Mouse (Mus musculus) spleen, postnatal 10 days (tissue): ENCODE measurements around the gene Gmnn.
"Not testable (repeated sequence)": the region's sequence is repeated elsewhere in the genome, so short reads cannot be mapped to it uniquely, and the experiment has no call there.

Experiments
- DNase-seq, 2 experiments: peaks; one replicate each; pipeline ENCODE4 v3.0.0; 2021 to 2022; ENCODE audit warnings: low spot score in 2 of 2

The Gmnn gene

DNA sequence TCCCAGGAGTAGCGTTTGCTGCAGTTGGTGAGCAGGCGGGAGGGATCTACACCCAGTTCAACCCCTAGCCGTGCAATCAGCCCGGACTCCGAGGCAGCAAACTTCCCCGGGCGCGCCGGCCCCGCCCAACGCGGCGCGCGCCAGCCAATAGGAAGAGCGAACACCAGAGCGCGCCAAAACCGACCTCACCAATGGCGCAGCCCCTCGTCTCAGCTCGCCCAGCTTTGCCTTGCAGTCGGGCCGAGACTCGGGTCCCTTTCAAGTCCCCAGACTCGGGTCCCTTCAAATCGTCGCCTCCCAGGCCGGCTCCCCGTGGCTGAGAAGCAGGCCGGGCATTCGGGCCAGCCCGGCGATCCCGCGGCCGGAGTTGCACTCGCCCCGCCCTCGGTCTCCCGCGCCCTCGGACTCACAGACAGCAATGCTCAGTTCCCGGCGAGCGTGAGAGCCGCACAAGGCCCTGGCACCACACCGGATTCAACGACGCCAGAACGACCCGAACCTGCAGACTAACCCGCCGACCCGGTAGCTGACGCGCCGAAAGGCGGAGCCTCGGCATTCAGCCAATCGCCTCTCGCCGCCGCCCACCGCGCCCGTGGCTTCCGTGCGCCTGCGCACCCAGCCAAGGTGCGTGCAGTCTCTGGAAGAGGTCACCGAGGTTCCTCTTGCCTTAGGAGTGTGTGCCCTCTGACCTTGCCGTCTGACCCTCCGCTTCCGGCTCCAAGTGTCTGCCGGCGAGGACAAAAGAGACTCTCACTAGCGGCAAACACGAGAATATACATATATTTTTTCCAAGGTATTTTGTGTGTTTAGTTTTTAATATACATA is at the start of gene Gmnn:
Gene Gmnn, minus strand, starts transcription at position 521 of the 825 bp plus-strand sequence.
- peak; percentile 92 to 95 for DNase-seq

DNA sequence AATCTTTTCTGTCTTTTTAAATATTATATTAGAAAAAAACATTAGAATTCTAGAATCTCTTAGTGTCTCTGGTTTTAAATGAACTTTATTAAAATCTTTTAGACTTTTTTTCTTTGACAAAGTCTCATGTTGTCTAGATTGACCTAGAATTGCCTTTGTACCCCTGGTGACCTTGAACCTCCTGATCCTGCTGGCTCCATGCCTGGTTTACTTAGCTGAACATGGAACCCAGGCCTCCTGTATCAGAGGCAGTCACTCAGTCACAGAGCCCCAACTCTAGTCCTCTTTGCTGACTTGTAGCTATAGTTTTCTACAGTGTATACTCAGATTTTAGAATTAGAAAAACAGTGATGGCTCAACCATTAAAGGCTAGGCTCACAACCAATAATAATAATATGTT is 44.4 kb upstream of the Gmnn start:
- no peak for DNase-seq

DNA sequence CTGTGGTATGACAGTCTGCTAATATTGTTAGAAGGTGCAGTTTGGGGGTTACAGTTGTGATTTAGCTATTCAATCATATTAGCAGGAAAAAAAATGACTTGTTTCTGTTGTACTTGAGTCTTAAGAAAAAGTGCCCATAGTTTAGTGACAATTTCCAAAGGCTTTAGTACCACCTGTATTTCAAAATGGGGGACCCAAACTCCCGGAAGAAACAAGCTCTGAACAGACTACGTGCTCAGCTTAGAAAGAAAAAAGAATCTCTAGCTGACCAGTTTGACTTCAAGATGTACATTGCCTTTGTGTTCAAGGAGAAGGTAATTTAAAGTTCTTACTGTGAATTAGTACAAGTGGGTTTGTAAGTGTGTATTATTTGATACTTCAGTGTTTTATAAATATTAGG is 41.5 kb upstream of the Gmnn start:
- DNase-seq = no peak

DNA sequence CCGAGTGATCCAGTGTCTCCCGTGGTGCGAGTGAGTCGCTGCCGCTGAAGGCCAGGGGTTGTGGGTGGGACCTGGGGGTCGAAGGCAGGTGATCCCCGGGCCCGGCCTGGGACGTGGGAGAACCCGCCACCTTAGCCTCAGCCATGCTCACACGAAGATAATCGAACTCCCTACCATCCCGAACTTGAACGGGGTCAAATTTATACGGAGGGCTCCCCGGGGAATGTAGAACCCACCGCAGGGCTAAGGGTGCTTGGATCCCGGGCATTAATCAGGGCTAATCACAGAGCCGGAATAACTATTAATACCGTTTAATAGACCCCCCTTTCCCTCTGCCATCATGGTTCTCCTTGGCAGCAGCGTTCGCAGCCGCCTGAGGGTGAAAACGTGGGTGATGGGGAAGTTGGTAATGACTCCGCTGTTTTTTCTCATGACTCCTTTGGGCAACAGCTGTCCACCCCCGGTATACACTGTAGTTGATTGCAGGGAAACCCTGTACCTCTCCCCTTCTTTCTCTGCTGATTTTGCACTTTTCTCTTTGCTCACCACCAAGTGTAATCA is 40.5 kb upstream of the Gmnn start:
- DNase-seq = peak; percentile 61 to 63

DNA sequence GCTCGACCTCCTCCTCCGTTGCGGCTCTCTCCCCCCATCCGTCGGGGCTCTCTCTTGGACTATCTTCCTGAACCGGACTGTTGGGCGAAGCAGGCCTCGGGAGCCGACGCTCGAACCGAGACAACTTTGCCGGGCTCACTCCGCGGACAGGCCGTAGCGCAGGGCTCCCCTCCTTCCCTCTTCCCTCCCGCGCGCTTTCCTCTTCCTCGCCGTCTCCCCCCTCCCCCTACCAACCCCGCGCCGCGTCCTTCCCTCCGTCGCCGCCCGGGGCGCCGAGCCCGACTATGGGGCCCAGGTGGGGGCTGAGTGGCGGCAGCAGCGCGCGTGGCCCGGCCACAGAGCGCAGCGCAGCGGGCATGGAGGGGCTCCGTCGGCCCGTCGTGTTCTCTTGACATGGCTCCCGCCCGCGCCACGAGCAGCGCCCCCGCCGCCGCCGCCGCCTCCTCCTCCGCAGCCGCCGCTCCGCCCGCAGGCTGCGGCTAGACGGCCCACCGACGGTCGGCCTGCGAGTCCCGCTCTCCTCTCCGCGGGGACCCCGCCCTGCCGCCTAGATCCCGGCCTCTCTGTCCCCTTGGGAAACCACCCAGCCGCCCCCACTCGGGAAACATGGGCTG is 39.7 kb upstream of the Gmnn start, which contains the start of gene BC005537:
Gene BC005537, plus strand, starts transcription at position 350 of the 614 bp plus-strand sequence.
- DNase-seq = peak in 1 of 2 experiments; percentile 76

DNA sequence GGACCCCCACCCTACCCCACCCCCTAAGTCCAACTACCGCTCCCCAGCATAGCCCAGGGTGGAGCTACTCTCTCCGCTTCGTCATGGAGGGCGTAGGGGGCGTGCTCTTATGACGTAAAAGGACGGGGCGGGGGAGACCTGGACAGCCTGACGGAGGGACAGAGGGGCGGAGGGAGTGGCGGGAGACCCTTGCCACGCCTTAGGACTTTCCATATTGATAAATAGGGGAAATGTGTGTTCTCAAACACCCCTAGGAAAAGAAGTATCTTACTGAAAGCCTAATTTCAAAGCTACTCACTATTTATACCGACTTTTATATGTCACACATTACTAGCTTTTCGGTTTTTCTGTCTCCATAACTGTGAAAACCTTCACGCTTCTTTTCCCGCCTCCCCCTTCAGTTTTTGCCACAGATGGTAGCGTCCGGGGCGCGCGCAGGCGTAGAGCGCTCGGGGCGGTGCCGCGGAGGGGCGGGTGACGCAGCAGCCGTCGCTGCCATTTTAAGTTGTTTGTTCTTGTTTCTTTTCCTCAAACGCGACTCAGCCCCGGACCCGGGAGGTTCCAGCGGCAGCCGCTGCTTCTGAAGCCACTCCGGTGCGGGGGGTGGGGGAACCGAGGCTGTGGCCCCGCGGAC is 39.1 kb upstream of the Gmnn start:
- peak; percentile 97 to 98 for DNase-seq

DNA sequence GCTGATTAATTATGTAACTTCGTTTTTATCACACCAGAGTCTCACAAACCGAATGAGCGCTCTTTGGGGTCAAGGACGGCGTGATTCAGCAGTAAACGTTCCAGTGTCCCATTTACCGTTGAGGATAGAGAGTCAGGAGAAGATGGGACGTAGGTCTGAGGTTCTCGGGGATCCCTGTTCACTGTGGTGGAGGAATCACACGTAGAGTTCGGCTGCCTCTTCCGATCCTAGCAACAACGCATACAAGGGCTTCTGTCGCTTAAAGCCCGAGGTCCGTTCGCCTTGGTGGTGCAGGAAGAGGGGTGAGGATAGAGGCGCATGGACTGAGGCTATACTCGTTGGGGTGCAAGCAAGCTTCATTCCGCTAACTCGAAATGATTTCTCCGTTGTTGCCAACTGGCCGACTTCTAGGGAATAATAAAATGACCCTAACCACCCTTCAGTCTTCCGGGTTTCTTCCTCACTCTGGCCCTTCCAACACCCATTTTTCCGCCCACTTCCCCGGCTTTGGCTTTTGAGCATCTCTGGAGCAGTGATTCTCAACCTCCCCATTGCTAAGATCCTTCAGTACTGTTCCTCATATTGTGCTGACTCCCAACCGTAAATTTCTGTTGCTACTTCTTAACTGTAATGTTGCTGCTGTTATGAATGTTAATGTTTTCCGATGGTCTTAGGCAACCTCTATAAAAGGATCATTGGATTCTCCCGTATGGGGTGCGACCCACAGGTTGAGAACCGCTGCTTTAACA is 38.4 kb upstream of the Gmnn start:
- DNase-seq = peak; percentile 55 to 69

DNA sequence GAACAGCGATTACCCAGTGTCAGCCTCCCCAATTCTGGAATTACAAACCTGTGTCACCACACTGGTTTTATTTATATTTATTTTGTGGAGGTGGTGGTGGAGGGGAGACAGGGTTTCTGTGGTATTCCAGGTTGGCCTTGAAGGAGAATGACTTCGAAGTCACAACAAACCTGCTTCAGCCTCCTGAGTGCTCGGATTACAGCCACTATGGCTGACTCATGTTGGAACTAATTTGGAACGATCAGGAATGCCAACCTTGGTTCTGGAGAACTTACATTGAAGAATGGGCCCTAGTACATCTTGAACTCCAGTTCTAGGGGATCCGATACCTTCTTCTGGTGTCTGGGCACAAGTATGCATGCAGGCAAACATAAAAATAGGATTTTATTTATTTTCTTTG is 37.7 kb upstream of the Gmnn start:
- no peak for DNase-seq

DNA sequence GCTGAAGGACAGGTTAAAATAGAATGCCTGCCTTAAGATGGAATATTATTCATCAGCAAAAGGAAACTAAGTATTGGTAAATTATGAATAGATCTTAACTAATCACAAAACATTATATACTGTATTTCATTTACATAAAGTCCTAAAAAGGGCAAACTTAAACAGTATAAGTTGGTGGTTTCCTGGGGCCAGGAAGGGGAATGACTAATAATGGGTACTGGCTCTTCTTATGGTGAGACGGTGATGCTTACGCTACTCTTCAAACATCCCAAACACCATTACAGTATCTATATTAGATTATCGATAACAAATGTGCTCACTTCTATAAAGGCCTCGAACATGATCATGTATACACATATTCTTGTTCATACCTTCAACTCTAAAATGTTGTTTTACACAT is 37.0 kb upstream of the Gmnn start:
- DNase-seq = no peak

DNA sequence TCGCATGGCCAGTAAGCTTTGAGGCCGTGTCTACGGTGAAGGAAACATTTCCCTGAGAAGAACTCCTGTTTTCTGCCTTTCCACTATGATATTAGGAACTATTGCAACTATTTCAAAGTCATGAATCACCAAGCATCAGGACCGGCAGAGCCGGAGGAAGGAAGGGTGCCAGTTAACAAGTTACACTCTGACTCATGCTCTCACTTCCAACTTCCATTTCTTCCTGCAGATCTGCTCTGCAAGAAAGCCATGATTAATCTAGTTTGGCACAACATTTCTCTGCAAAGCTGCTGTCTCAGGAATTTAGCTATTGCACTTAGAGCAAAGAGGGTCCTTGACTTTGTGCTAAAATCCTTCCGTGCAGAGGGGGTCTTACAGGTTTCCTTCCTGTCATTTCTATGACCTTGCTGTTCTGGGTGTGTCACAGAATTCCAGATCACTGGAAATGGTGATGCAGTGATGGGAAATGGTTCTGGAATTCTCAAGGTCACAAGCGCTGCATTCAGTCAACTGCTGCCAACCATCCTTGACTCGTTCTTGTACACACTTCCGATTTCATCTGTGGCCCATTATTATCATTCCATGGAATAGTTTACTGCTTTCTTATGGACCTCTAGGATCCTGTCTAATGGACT is 30.8 kb upstream of the Gmnn start:
- DNase-seq = no peak

DNA sequence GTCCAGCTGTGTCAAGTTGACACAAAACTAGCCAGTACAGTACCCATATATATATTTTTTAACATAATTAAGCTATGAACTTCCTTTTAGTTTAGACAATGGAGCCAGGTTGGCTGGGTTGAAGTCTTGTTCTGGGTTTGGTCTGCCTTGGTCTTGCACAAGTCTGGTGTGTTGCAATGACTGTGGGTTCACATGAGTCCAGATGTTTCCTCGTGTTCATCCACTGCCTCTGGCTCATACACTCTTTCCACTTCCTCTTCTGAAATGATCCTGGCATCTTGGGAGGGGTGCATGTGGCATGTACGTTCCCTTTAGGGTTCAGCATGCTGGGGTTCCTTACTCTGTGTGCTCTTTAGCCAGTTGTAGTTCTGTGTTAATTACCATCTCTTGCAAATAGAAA is 29.6 kb upstream of the Gmnn start:
- DNase-seq = no peak

DNA sequence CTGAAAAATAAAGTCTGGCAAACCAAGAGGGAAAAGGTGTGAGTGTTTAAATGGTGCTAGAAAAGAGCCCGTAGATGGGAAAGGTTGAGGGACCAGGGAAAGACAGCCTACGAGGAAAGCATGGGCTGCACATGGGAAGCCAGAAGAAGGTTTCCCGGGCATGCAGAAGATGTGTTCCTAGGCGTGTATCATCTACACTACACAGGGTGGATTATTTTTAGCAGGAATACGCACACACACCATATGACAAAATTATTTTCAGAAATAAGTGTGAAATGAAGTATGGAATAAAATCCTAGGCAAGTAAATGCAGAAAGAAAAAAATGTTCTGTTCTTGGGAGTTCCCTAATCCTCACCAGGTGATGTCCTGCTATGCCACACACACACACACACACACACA is 25.8 kb upstream of the Gmnn start:
- DNase-seq = no peak

DNA sequence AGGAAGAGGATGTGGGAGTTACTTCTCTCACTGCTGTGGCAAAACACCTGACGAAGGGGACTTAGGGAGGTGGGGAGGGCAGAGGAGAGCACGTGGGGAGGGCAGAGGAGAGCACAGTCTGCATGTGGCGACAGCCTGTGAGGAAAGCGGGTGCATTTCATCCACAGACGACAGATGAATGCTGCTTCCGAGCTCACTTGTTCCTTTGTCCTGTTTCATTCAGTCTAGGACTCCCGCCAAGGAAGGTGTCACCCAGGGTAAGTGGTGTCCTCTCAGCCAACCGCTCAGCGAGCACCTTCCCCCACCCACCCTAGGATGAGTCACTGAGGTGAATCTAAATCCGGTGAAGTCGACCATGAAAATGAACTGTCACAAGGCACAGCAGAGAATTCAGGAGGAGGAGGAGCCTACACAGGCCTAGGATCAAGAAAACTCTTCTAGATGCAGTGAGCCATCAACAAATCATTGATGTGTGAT is 24.3 kb upstream of the Gmnn start:
- no peak for DNase-seq

DNA sequence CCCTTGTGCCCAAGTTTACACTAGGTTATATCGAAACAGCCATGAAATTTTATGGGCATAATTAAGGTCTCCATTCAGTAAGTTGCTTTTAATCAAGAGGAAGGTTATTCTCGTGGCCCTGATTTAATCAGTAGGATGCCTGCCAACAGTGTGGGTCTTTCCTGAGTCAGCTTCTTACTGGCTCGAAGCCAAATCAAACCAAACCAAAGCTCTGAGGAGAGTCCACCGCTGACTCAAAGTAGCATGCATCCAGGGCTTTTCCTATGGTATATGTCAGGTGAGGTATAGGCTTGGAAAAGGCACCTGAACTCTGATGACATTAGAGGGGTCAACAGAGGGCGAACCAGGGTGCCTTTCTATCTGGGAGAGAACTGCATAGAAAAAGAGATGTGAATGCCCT is 20.2 kb upstream of the Gmnn start:
- no peak for DNase-seq

DNA sequence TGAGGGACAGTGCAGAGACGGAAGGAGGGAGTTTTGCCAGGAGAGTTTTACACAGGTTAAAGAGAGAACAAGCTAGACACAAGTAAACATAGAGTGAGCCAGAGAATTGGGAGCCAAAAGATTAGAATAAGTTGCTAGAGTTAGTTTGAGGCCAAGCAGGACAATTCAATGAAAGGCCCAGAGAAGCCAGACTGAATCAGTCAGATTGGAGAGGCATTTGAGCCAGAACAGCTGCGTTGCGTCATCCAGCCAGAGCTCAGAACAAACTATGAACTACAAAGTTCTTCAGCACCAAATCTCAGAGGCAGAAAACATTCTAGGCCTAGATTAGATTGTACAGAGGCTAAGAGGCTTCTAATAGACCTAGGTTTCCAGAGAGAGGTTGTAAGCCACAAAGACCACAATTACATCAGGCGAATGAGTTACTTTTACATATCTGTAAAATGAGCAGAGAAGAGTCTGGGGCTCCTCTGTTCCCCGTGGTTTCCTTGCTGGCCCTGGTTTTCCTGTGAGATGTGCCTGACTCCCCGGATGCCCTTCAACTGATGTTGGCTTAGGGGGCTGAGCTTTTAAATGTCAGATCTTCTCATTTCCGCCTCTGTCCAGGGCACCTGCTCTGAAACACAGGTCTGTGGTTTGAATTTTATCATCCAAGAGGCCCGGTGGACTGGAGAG is 17.1 kb upstream of the Gmnn start:
- no peak for DNase-seq

DNA sequence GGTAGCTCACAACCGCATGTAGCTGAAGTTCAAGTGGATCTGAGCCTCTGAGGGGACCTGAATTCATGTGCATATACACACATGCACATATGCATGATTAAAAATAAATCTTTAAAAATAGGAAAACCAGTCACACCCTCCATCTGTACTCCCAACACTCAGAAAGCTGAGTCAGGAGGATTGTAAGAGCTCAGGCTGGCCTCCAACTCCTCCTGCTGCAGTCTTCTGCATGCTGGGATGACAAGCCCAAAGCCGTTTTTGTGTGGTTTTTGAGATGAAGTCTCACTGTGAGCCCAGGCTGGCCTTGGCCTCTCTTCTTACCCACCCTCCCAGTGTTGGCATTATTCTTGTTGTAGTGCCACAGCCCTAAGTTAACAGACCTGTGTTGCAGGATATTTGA is 16.3 kb upstream of the Gmnn start:
- DNase-seq = no peak

DNA sequence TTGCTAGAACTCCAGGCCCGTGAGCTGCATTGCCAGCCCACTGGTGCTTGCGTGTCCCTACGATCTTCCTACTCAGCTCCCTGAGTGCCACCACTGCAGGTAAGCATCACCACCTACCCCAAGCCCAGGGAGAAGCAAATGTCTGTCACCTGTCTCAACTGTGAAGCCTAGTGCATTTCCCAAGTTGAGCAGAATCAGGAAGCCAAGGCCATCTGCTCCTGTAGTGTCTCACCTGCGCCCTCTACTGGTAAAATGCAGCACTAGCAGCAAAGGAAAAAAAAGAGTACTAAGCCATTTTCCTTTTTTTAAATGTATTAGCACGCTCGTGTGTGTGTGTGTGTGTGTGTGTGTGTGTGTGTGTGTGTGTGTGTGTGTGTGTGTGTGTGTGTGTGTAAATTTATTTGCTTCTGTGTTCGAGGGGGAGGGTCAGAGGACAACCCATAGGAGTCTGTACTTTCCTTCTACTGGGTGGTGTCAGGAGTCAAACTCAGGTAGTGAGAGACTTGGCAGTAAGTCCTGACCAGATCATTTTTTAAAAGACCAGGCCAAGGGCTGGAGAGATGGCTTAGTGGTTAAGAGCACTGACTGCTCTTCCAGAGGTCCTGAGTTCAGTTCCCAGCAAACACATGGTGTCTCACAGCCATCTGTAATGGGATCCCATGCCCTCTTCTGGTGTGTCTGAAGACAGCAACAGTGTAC is 14.6 kb upstream of the Gmnn start:
- peak; percentile 41 to 70 for DNase-seq

DNA sequence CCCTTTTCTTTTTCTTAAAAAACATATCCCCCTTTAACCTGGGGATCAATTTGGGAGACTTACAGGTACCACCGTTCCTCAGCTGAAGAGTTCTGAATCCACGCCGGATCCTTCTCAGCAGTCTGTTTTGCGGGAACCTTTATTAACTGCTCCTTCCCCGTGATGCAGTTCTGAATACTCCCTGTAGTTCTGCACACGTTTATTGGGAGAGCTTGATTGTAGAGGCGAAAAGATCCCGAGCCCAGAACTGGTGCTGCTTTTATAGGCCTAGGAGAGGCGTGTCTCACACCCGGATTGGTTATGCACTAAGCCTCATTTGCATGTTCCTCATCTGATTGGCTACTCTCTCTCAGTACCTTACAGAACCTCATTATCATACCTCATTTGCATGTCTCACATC is 9.8 kb upstream of the Gmnn start:
- DNase-seq = not testable (repeated sequence)

DNA sequence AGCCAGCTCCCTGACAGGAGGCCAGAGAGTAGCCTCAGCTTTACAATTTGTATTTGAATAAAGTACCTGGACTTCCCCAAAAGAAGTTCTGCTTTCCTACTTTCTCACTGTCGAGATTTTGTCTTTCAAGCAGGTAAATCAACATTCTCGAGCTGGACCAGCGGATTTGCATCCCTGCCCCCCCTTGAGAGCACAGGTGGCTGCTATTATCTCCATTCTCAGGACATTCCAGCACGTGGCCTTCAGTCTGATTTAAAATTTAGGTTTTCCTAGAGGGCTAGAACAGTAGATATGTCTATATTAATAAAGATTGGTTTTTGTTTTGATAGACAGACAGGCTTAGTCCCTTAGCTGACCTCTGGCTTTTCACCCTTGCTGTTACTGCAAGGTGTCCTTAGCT is 6.1 kb upstream of the Gmnn start:
- not testable (repeated sequence) for DNase-seq

DNA sequence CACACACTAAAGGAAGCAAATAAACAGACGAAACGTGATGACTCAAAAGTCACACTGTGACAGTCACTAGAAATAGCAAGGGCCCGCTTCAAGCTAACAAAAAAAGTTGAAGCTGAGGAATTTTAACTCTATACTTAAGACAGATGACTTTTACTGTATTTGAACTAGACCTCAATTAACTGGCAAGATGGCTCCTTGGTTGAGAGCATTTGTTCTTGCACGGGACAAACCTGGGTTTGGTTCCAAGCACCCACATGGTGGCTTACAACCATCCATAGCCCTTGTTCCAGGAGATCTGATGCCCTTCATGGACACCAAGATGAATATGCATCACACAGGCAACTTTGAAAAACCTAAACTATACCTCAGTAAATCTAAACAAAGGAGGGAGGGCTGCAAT is 531 bp upstream of the Gmnn start:
- DNase-seq = no peak
